ENCODE assay signal across 24 mouse cellular contexts in genomic region chr14:58626506-58627256, GRCm38 (mm10).
DNase-seq lines count a peak whose midpoint lies in the region; ATAC-seq lines count a peak whose summit lies in the region.
"Had no signal": no experiment of that assay in that cellular context is flagged by ENCODE, and none has a peak within 500 bp of the region (broad histone marks: within the 10 kb centered on the region; RNA-seq: fewer than 3 reads in every experiment).

No protein-coding gene starts in this region.

- H3K36me3 ChIP-seq in heart, embryonic 10.5 days: no peaks in the 10 kb centered on the region
- H3K36me3 ChIP-seq in heart, embryonic 15.5 days: no peaks in the 10 kb centered on the region
- no peaks in the 10 kb centered on the region for H3K36me3 ChIP-seq in midbrain, embryonic 10.5 days
- H3K36me3 ChIP-seq: limb, embryonic 13.5 days; liver, embryonic 13.5 days had no signal

- no peaks in the 10 kb centered on the region for H3K9me3 ChIP-seq in heart, embryonic 10.5 days
- no peaks in the 10 kb centered on the region for H3K9me3 ChIP-seq in heart, embryonic 15.5 days (replicated peaks)
- no peaks in the 10 kb centered on the region for H3K9me3 ChIP-seq in midbrain, embryonic 10.5 days (replicated peaks)
- H3K9me3 ChIP-seq: forebrain, embryonic 13.5 days; limb, embryonic 13.5 days; liver, embryonic 13.5 days had no signal

- DNase-seq in heart, adult 11 months: peak; percentile 88
- no peak for DNase-seq in heart, postnatal 25 days (ENCODE audit: low spot score)
- DNase-seq in heart, embryonic 10.5 days (ENCODE audit: low spot score): peak; percentile 83
- DNase-seq in midbrain, embryonic 10.5 days (ENCODE audit: low spot score): no peak
- DNase-seq: adrenal gland, adult 2 months; cerebellum, adult 8-10 months; cerebellum, postnatal 36 days; gastrocnemius, postnatal 14 days; kidney, adult 2 months; kidney, postnatal 36 days; liver, embryonic 13.5 days; lung, adult 18-20 months; lung, postnatal 14 days had no signal

- 0 out of 2 replicates have a peak, but pooled peaks cover 13% of the 10 kb centered on the region for H3K27me3 ChIP-seq in heart, embryonic 10.5 days (ENCODE audit: insufficient read depth, poor library complexity, severe bottlenecking)
- H3K27me3 ChIP-seq in heart, embryonic 15.5 days: no peaks in the 10 kb centered on the region
- peaks cover 10% of the 10 kb centered on the region; the same call in 1 of the 2 replicates for H3K27me3 ChIP-seq in midbrain, embryonic 10.5 days (ENCODE audit: low read depth, poor library complexity, severe bottlenecking)
- H3K27me3 ChIP-seq: liver, embryonic 13.5 days had no signal

- peaks cover 34% of the 10 kb centered on the region for H3K4me1 ChIP-seq in heart, embryonic 10.5 days
- H3K4me1 ChIP-seq in heart, embryonic 15.5 days (replicated peaks): peaks cover 23% of the 10 kb centered on the region
- peaks cover 19% of the 10 kb centered on the region for H3K4me1 ChIP-seq in midbrain, embryonic 10.5 days
- H3K4me1 ChIP-seq: forebrain, embryonic 13.5 days; liver, embryonic 13.5 days had no signal

- H3K9ac ChIP-seq in heart, embryonic 15.5 days: no peak overlapping the region
- H3K9ac ChIP-seq: forebrain, embryonic 13.5 days; limb, embryonic 13.5 days; liver, embryonic 13.5 days had no signal

- no peak overlapping the region for H3K4me3 ChIP-seq in heart, embryonic 10.5 days
- H3K4me3 ChIP-seq in heart, embryonic 15.5 days: no peak overlapping the region
- H3K4me3 ChIP-seq in midbrain, embryonic 10.5 days: no peak overlapping the region
- H3K4me3 ChIP-seq: forebrain, embryonic 13.5 days; layer of hippocampus, adult 2 months; left cerebral cortex, adult 2 months; limb, embryonic 13.5 days; liver, embryonic 13.5 days had no signal

- WGBS in heart, embryonic 10.5 days: 12% methylated on average over 5 of the region's 5 CpGs
- 17% methylated on average over 5 of the region's 5 CpGs for WGBS in heart, embryonic 15.5 days
- 88% methylated on average over 5 of the region's 5 CpGs for WGBS in midbrain, embryonic 10.5 days

- peak; percentile 88 for ATAC-seq in heart, embryonic 15.5 days (replicated peaks; ENCODE audit: insufficient number of reproducible peaks, insufficient read depth, low FRiP score, low read depth)
- ATAC-seq in frontal cortex, adult (ENCODE audit: low TSS enrichment): no peak
- no peak for ATAC-seq in megakaryocyte-erythroid progenitor cell, adult 5-6 weeks (replicated peaks; ENCODE audit: low FRiP score, low TSS enrichment, poor library complexity, severe bottlenecking)
- ATAC-seq: activated CD4-positive, CD25-positive, alpha-beta regulatory T cell, adult 4 months; forebrain, embryonic 13.5 days; hindbrain, embryonic 16.5 days; midbrain, embryonic 16.5 days had no signal

- intact Hi-C loops in heart, postnatal 25 days (cut with DNase I): no loop called here

- H3K4me2 ChIP-seq in heart, embryonic 15.5 days: peak overlapping the region; percentile 23; the same call in 1 of the 2 replicates
- H3K4me2 ChIP-seq: forebrain, embryonic 13.5 days; limb, embryonic 13.5 days; liver, embryonic 13.5 days; midbrain, embryonic 11.5 days had no signal

- peak overlapping the region; percentile 76 for H3K27ac ChIP-seq in heart, embryonic 10.5 days
- peak overlapping the region; percentile 85 for H3K27ac ChIP-seq in heart, embryonic 15.5 days
- no peak overlapping the region for H3K27ac ChIP-seq in midbrain, embryonic 10.5 days (replicated peaks)
- H3K27ac ChIP-seq: forebrain, embryonic 13.5 days; layer of hippocampus, adult 2 months; left cerebral cortex, adult 2 months; limb, embryonic 13.5 days; liver, embryonic 13.5 days had no signal

Comparison
In these comparisons a context has a peak if more than half of its experiments do, and no peak if none do; other contexts are left out.
1. DNase-seq: peak in heart, adult 11 months (single experiment) and heart, embryonic 10.5 days (single experiment); none in heart, postnatal 25 days (single experiment) and midbrain, embryonic 10.5 days (single experiment).